Mouse (Mus musculus) brain, embryonic 14.5 days (tissue): ENCODE measurements around the gene Zfp385c. TPM values are rescaled to one million over a fixed set of nuclear protein-coding genes. Genes with fewer than 3 reads are reported as not detected.

Experiments used
- DNase-seq: peaks from one replicate; pipeline ENCODE4 v3.0.0-alpha.2; 2011; ENCODE audit warnings: low read depth
- CTCF ChIP-seq: fragments of 200-500 bp; IDR thresholded peaks from 2 replicates; pipeline ENCODE4 v1.5.1; 2012; ENCODE audit warnings: inconsistent platforms, mild to moderate bottlenecking, moderate library complexity, borderline replicate concordance; ENCODE audit not compliant: insufficient read depth, insufficient read length; ENCODE audit errors: extremely low read depth
- POLR2A ChIP-seq: fragments of 200-500 bp; IDR thresholded peaks from 2 replicates; pipeline ENCODE4 v1.6.1; 2012; ENCODE audit warnings: mild to moderate bottlenecking, inconsistent platforms, borderline replicate concordance; ENCODE audit not compliant: poor library complexity, insufficient read depth, insufficient read length, severe bottlenecking; ENCODE audit errors: extremely low read depth
- polyA plus RNA-seq: library from polyadenylated mRNA; depleted of rRNA; stranded (reverse); fragments of >200 nt; gene quantifications from 2 replicates; pipeline ENCODE4 v1.2.3, GENCODE M21; 2012

The Zfp385c gene
- polyA plus RNA-seq, 1 experiment = 0.63 TPM

DNA sequence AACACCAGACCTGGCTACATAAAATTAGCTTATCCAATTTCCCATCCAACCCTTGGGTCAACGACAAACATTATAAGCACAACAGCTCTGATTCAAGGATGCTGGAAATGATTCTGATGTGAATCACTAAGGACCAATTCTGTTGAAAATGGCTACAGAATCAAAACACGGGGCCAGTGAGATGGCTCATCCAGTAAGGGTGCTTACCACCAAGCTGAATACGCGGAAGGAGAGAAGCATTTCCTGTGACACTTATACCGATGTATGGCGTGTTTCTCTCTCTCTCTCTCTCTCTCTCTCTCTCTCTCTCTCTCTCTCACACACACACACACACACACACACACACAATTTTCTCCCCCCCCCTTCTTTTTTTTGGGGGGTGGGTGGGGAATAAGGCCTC, 85.1 kb downstream of the Zfp385c start:
- no peak for TF ChIP-seq POLR2A
- no peak for TF ChIP-seq CTCF
- no peak for DNase-seq

DNA sequence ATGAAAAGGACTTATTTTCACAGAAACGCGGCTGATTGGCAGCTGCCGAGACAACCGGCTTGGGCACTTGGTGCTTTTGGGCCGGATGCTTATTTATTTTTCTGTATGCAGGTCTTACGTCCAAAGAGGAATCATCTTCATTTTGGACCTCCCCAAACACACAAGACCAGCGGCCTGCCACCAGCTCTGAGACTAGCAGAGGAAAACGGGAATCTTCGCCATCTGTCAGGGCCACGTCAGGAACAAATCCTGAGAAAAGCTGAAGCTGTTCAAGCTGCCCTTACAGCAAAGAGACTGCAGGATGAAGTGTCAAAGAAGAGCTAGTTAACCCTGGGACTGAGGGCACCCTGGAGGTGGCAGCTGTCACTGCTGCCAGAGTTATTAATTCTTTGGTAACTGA, 86.8 kb downstream of the Zfp385c start:
- TF ChIP-seq CTCF (no peak), POLR2A (no peak)
- no peak for DNase-seq

GRCm38 (mm10) chr11:100604321-100605005, 87.8 kb downstream of the Zfp385c start:
- no peak for TF ChIP-seq CTCF
- no peak for DNase-seq

- DNase-seq = no peak
- TF ChIP-seq CTCF = no peak
- TF ChIP-seq POLR2A = no peak
These were observed 88.4 kb downstream of the Zfp385c start for GRCm38 (mm10) chr11:100603813-100604212.

- TF ChIP-seq POLR2A (no peak), CTCF (no peak)
- no peak for DNase-seq
These were observed 89.1 kb downstream of the Zfp385c start for GRCm38 (mm10) chr11:100603155-100603554.

- DNase-seq = no peak
- no peak for TF ChIP-seq POLR2A
- no peak for TF ChIP-seq CTCF
These were observed 90.9 kb downstream of the Zfp385c start for GRCm38 (mm10) chr11:100601372-100601771.

DNA sequence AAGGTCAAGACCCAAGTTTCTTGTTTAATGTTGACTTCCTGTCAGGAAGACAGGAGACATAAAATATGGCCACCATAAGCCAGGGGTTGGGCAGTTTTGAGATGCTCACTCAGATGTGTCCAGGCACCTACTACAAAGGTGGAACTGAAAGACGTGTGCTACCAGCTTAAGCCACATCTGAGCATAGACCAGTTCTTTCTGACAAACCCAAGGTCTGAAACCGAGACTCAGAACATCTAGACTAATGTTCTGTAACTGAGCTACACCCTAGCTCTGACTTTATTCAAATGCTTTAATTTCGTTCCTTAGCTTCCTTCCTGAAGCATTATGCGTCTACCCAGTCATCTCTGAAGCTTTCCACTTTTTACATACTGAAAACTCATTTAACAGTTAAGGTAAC, 94.2 kb downstream of the Zfp385c start:
- DNase-seq = no peak
- no peak for TF ChIP-seq CTCF
- TF ChIP-seq POLR2A = no peak

DNA sequence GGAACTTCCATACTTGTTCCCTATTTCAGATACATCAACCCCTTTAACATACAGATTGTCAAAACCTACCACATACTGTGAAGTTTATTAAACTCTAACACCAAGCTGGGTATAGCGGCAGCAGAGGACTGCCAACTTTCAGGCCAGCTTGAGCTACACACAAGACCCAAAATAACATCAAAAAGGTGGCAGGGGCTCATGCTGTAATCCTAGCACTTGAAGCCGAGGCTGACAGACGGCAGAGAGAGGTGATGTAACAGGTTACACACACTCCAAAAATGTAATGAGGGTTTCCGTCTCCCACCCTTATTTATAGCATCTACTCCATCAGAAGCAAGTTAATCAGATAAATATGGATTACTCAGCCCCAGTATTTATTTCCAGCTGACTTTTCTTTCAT, 96.7 kb downstream of the Zfp385c start:
- DNase-seq = no peak
- TF ChIP-seq CTCF (no peak), POLR2A (no peak)

- DNase-seq = no peak
- TF ChIP-seq POLR2A (no peak), CTCF (no peak)
These were observed 97.6 kb downstream of the Zfp385c start for GRCm38 (mm10) chr11:100594608-100595007.

GRCm38 (mm10) chr11:100592346-100593046, 99.8 kb downstream of the Zfp385c start:
- no peak for TF ChIP-seq POLR2A
- no peak for TF ChIP-seq CTCF
- no peak for DNase-seq

DNA sequence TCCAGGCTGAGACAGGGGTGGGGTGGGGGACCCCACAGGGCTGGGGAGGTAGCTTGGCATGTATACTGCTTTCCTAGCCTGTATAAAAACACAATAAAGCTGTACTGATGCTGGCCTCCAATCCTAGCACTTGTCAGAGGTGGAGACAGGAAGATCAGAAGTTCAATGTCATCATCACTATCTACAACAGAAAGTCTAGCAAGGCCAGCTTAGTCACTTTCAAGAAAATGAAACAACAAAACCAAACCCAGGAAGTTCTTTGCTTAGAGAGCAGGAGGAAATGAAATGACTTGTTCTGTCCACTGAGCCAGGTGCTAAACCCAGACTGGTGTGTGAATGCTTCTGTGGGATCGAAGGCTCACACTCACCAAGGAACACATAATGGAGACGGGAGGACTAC, 103.8 kb downstream of the Zfp385c start:
- no peak for DNase-seq
- TF ChIP-seq POLR2A = no peak
- TF ChIP-seq CTCF = no peak

GRCm38 (mm10) chr11:100585148-100585547, 107.1 kb downstream of the Zfp385c start:
- TF ChIP-seq POLR2A (no peak), CTCF (no peak)
- DNase-seq = no peak

GRCm38 (mm10) chr11:100584561-100584961, 107.7 kb downstream of the Zfp385c start:
- TF ChIP-seq POLR2A (no peak), CTCF (no peak)
- DNase-seq = no peak
